Mouse (Mus musculus): ENCODE data around the gene Lyg1.

Lyg1 gene

DNA sequence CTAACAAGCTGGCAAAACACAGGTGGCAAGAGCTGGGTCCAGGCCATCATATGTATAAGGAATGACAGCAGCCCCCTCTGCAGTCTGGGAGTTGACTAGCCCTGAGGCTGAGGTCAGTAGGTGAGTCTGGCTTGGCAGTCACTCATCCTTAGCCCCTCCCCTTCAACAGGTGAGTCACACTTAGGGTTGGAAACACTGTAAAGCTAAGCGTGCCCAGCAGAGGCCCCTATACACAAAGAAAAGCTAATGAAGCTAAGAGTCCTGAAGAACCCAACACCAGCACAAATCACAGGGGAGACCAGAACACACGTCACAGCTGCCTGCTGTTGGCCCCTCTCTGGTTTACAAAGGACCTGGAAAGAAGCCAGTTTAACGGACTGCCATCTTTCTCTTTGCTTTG lies 25.8 kb downstream of the Lyg1 start:
- DNase-seq = no peak

DNA sequence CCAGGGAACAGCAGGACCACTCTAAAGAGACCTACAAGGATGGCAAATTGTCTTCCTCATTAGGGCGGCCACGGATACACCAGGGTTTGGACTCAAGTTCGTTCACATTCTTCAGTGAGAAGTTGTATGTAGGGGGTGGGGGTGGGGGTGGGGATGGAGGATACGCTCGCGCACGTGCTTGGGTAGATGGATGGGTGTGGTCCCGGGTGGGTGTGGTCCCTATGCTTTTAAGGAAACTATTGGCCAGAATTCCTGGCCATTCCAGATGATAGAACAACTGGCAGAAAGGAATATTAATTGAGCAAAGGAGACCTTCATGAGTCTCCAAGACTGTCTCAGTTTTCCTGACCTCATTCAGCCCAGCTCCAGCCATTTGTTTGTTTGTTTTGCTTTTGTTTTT lies 31.6 kb downstream of the Lyg1 start:
- DNase-seq = no peak

DNA sequence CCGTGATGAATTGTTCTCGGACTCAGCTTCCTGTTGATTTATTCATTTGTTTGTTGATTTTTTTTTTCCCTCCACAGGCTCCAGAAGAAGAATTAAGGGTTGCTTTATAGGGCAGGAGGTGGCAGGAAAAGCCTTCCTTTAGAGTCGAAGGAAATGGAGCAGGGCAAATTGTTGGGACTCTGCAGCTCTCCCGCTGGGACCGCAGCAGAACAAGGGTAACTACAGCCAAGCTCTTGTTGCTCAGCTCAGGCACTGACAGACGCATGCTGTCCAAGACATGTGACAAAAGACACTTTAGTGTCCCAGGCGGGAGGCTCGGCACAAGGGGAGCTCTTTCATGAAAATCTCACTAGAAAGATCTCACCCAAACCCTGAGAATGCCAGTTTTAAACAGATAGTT lies 35.0 kb downstream of the Lyg1 start:
- no peak for DNase-seq

DNA sequence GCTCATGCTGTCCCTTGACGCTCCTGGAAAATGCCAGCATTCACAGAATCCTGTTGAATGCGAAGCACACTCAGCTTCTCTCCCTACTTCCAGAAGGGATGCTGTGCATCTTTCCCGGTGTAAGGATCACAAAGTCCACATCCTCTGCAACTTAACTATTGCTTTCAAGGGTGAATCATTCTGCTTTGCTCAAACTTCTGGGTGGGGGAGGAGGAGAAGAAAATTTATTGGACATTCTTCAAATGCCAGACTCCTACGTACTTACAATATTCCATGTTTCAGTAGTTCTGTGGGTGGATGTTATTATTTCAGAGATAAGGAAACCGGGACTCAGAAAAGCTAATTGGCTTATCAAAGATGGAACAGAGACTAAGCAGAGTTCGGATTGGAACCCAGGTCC lies 39.5 kb downstream of the Lyg1 start:
- DNase-seq = no peak

GRCm38 (mm10) chr1:37917666-37918065 lies 39.9 kb downstream of the Lyg1 start:
- DNase-seq = no peak

- no peak for DNase-seq
Measured at GRCm38 (mm10) chr1:37916393-37916792, 41.2 kb downstream of the Lyg1 start, which contains the start of gene Lyg2. Lyg2 (minus strand) TSS chr1:37916493.

DNA sequence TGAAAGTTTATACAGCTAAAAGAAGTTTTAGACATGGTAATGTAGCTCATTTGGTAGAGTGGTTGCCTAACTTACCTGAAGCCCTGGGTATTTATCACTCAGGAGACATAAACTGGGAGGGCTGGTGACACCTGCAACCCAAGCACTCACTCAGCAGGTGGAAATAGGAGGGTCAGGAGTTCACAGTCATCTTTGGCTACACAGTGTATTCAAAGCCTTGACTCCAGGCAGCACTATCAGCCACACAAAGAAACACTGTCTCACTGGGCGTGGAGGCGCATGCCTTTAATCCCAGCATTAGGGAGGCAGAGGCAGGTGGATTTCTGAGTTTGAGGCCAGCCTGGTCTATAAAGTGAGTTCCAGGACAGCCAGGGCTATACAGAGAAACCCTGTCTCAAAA lies 44.8 kb downstream of the Lyg1 start:
- no peak for DNase-seq

- peak; percentile 17 for DNase-seq
Measured at GRCm38 (mm10) chr1:37903178-37903577, 54.4 kb downstream of the Lyg1 start.

DNA sequence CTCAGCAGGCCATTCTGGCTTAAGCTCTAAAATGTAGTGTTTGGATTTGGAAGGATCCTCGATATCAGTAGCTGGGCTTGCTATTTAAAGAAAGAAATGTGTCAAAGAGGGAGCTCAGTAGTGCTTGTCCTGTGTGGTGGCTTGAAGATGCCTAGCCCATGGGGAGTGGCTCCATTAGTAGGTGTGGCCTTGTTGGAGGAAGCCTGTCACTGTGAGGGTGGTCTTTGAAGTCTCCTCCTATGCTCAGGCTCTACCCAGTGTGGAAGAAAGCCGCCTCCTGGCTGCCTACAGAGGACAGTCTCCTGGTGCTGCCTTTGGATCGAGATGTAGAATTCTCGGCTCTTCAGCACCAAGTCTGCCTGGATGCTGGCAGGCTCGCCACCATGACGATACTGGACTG lies 57.3 kb downstream of the Lyg1 start:
- no peak for DNase-seq

DNA sequence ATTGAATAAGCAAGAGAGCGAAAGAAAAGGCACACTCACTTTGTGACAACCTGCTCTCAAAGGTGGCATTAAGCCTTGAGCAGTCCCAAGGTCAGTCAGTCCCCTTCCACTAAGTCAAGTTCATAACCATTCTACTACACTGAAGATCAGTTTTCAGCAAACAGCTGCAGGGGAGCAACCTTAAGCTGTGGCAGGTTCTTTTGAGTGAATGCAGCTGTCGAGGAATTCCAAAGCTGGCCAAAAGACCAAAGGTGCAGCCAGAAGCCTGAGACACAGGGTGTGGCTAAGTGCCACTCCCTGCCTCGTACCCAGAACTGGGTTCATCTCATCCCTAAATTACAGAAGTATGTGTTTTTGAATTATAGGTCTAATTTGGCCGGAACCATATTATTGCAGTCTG lies 57.7 kb downstream of the Lyg1 start:
- no peak for DNase-seq

All from right cerebral cortex, postnatal 14 days (tissue).